Mouse (Mus musculus) liver, embryonic 11.5 days (tissue): ENCODE measurements at regions not wholly inside any gene's neighbourhood (a gene's known extent, or its start where the extent isn't known, plus 50 kb on each side); places are given as distances from the start of the nearest gene placed in this dataset.

Experiments used
- ATAC-seq: fragments of 200-750 bp; cut with Nextera tagmentation; replicated peaks from 2 replicates; pipeline ENCODE4 v1.8.0; 2017; ENCODE audit warnings: moderate number of reproducible peaks, mild to moderate bottlenecking, moderate TSS enrichment, moderate library complexity; ENCODE audit not compliant: low FRiP score
- DNase-seq: peaks from one replicate; pipeline ENCODE4 v3.0.0-alpha.2; 2017; ENCODE audit warnings: low spot score
- H3K27ac ChIP-seq: fragments of 300-500 bp; sonication (generic); 2 replicates; pipeline ENCODE4 v1.5.1; 2014; ENCODE audit warnings: mild to moderate bottlenecking, low read depth, low read length, control low read depth
- H3K27me3 ChIP-seq: fragments of 300-500 bp; sonication (generic); replicated peaks from 2 replicates; pipeline ENCODE4 v1.6.1; 2014; ENCODE audit warnings: low read length, mixed read lengths; ENCODE audit not compliant: control insufficient read depth, insufficient read depth
- H3K36me3 ChIP-seq: fragments of 300-500 bp; sonication (generic); 2 replicates; pipeline ENCODE4 v1.6.1; 2014; ENCODE audit warnings: mild to moderate bottlenecking, low read length, moderate library complexity, mixed read lengths; ENCODE audit not compliant: control insufficient read depth, insufficient read depth
- H3K4me1 ChIP-seq: fragments of 300-500 bp; sonication (generic); replicated peaks from 2 replicates; pipeline ENCODE4 v1.6.1; 2014; ENCODE audit warnings: low read length, mixed read lengths; ENCODE audit not compliant: control insufficient read depth, insufficient read depth
- H3K4me2 ChIP-seq: fragments of 300-500 bp; sonication (generic); 2 replicates; pipeline ENCODE4 v1.6.1; 2014; ENCODE audit warnings: mild to moderate bottlenecking, control low read depth, moderate library complexity
- H3K4me3 ChIP-seq: fragments of 300-500 bp; sonication (generic); 2 replicates; pipeline ENCODE4 v1.5.1; 2014; ENCODE audit warnings: low read depth, low read length, control low read depth
- H3K9ac ChIP-seq: fragments of 300-500 bp; sonication (generic); 2 replicates; pipeline ENCODE4 v1.6.1; 2014; ENCODE audit warnings: low read depth, low read length, control low read depth
- H3K9me3 ChIP-seq: fragments of 300-500 bp; sonication (generic); 2 replicates; pipeline ENCODE4 v1.6.1; 2016; ENCODE audit warnings: low read length, inconsistent platforms, mixed read lengths; ENCODE audit not compliant: control insufficient read depth
- WGBS: fragments of 180-500 bp; shearing (Covaris S2); extraction: QIAGEN DNeasy Blood & Tissue Kit; methylation state at CpG from one replicate; pipeline ENCODE4 v1.1.7; 2014; 5-methylcytosine and 5-hydroxymethylcytosine counted together

GRCm38 (mm10) chr8:93750921-93751320 is 58.8 kb upstream of the Gnao1 start:
- H3K4me3 ChIP-seq = no peak overlapping the region
- no peaks in the 10 kb centered on the region for H3K4me1 ChIP-seq
- H3K9ac ChIP-seq = no peak overlapping the region
- H3K36me3 ChIP-seq = no peaks in the 10 kb centered on the region
- no peaks in the 10 kb centered on the region for H3K9me3 ChIP-seq
- no peak overlapping the region for H3K27ac ChIP-seq
- no peak for ATAC-seq
- H3K27me3 ChIP-seq = no peaks in the 10 kb centered on the region
- WGBS = 75% methylated on average over 2 of the region's 2 CpGs
- H3K4me2 ChIP-seq = no peak overlapping the region
- DNase-seq = no peak

GRCm38 (mm10) chr8:93755981-93756380 is 53.8 kb upstream of the Gnao1 start:
- Histone ChIP-seq H3K9me3 (no peaks in the 10 kb centered on the region), H3K27me3 (no peaks in the 10 kb centered on the region), H3K27ac (no peak overlapping the region), H3K4me2 (no peak overlapping the region), H3K4me1 (no peaks in the 10 kb centered on the region), H3K9ac (no peak overlapping the region), H3K36me3 (no peaks in the 10 kb centered on the region), H3K4me3 (no peak overlapping the region)
- WGBS = 77% methylated on average over 4 of the region's 4 CpGs
- no peak for ATAC-seq
- no peak for DNase-seq
